Mouse (Mus musculus) adrenal gland, adult 8-10 months (tissue): Measurements from ENCODE around the gene Ubqln3. TPM values are rescaled to one million over a fixed set of nuclear protein-coding genes. Genes with fewer than 3 reads are reported as not detected.

Source experiments
- DNase-seq: peaks from one replicate; pipeline ENCODE4 v3.0.0; 2022
- total RNA-seq, 4 experiments: library from RNA; stranded (reverse); gene quantifications; 2 replicates each; pipeline ENCODE4 v1.2.4; 2022

Ubqln3 gene
- not detected for total RNA-seq

DNA sequence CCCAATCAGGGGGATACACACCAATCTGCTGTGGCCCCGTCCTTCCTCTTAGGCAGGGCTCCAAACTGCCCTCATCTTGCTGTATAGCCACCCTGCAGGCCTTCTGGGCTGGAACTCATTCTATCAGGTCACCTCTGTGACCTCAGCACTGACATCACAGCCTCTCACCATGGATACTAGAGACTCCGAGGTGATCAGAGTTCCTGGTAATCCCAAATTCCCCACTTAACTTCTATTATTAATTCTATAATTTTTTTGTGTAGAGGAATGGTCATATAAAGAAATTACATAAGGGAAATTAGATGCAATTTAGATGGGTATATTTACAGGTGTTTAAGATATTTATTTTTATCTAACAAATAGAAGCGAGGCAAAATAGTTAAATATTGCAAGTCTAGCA, at the start of gene Ubqln3:
Gene Ubqln3, minus strand, starts transcription at position 101 of the 400 bp plus-strand sequence.
- no peak for DNase-seq

DNA sequence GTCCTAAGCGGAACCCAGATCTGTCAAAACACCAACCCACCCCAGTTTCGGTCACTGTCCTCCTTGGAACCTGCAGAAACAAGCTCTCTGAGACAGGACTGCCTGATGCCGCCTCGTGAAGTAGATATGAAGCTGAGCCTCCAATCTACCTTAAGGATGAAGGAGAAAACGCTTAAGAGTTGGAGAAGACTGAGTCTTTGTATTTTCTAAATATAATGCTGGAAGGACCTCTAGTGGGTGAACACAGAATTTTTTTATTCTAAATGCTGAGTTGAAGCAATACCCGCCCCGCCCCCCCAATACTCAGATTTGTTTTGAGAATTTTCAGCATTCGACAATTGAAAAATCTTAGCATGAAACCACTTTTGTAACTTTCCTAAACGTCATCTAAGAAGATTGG, 48.2 kb upstream of the Ubqln3 start:
- no peak for DNase-seq

DNA sequence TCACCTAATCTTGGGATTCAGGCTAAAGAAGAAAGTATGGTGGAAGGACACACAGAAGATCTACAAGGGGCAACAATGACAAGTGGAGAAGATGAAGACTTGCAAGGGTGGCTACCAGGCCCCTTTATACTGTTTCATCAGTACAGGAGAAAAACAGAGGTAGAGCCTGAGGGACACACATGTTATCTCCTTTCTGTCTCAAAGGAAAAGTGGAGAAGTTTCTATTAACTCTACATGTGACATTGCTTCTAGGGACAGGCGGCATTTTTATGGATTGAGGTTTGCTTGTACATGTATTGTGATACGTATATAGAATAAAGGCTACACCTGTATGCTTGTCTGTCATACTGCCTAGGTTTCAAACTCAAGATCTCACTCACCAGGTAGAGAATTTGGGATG, 40.2 kb upstream of the Ubqln3 start, which contains the start of gene Olfr648:
Gene Olfr648, minus strand, starts transcription at position 101 of the 400 bp plus-strand sequence.
- no peak for DNase-seq

DNA sequence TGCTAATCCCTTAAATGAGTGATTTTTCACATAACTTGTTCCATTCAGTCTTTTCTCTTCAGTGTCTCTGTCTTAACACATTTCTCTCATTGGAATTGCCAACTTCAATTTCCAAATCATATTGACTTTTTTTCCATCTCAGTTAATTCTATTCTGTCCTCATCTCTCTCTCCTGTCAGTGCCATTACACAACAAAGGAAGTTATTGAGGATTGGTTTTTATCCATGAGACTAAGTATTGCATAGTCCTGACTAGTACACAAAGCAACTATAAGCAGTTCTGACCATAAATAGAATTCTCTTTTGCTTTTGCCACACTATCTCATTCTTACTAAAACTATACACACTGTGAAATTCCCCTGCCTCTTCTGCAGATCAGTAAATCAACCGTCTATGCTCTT, 36.0 kb upstream of the Ubqln3 start:
- DNase-seq: no peak

DNA sequence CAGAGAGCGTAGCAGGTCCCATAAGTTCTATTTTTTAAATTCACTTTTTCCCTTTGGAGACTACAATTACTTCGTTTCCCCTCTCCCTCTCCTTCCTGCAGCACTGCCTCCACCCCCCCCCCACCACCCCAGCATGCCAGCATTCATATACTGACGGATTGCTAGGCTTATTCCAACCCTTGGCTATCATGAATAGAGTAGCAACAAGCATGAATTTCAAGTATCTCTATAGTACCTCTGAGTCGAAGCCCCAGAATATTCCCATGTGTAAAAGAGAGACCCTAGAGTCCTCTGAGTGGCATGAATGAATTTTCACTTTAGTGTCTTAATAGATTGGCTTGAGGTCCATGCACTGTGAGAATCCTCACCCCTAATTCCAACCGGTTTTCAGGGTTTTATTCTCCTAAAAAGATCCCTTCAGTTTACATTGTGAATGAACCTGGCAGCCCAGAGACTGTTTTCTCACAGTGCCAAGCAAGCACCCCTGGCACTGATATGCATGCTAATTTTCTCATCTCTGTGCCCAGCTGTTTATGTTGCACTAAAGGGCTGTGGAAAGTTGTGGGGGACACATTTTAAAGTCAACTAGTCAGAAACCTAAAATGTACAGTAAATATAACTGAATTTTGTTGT, 35.5 kb upstream of the Ubqln3 start:
- DNase-seq: no peak

DNA sequence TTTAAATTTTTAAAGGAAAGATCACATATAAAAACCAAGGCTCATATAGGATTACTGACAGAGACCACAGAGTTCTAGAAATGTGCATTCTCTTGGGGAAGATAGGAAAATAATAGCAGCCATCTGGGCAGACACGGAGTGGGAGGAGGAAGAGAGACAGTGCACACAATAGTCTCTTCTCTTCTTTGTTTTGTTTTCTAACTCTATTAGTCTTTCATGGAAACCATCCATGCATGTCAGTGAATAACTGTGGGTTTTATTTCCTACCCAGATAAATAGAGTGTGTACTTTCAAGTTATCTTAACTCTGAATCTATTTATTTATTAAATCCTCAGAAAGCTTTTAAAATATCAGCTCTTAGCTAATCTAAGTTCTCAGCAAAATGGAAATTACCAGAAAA, 32.0 kb upstream of the Ubqln3 start:
- DNase-seq: no peak

DNA sequence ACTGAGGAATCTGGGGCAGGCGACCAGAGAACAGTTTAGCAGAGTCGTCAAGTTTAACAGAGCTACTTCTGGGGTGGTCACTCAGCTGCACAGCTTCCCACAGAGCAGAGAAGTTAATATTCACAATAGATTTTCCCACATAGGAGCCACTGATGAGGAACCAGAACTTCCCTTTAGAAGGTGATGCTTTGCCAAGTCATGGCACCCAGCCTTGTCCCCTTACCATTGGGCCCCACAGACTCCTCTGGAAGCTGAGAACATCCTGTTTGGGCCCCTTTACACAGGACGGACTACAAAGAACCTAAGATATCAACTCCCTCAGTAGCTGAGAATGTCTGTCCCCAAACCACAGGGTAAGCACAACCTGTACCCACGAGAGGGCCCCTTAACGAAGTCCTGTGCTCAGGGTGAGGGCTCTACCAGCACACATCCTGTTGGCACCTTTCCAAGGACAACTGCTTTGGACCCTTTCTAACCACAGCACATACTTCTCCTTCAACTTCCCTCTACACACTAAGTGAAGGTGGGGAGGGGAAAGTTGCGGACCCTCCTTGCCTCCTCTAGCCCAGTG, 26.6 kb upstream of the Ubqln3 start:
- no peak for DNase-seq

DNA sequence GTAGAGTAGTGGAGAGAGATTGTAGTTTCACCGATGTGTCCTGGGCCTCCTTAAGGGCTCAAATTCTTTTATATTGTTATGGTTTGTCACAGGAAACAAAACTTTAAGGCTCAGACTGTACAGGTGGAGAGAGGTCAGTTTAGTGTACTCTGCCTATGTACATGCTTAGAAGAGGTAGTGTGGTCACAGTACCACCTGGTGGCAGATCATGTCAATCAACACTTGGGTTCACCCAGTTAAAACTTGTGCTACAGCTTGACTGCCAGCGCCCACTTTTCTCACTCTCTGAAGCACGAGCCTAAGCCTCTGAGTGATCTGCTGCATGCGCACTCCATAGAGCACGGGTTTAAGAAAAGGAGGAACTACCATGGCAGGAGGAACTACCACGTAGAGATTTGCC, 24.0 kb upstream of the Ubqln3 start:
- DNase-seq: no peak

DNA sequence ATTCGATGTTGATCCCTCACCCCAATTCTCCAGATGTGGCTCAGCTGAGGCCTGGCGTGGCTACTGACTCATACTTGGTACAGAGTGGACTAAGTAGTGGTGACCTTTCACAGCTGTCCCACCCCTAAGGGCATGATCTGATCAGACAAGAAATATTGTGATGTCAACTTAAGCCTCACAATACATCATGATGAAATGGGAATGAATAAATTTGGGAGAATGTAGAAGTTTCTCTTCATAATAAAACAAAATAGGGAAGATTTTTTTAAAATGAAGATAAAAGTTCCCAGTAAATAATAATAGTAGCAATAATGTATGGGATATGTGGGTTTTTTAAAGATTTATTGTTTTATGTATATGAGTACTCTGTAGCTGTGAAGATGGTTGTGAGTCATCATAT, 7.4 kb upstream of the Ubqln3 start, which contains the start of gene Ubqlnl:
Gene Ubqlnl, minus strand, starts transcription at position 101 of the 400 bp plus-strand sequence.
- DNase-seq: no peak

DNA sequence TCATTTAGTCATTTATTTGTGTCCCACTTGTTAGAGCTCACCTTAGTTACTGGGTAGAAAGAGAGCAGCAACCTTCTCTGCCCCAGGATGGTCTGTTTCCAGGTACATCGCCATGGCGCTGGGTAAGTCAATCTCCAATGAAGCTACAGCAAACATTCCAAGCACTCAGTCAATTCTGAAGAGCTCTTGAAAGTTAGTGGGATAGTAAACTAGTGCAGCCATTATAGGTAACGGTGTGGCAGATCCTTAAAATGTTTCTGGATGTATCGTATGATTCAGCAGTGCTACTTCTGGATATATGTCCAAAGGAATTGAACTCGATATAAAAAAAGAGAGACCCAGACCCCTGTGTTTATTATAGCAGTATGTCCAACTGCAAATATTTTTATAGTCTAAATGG, 5.8 kb downstream of the Ubqln3 start, which contains the start of gene Olfr643:
Gene Olfr643, minus strand, starts transcription at position 101 of the 400 bp plus-strand sequence.
- DNase-seq: no peak

DNA sequence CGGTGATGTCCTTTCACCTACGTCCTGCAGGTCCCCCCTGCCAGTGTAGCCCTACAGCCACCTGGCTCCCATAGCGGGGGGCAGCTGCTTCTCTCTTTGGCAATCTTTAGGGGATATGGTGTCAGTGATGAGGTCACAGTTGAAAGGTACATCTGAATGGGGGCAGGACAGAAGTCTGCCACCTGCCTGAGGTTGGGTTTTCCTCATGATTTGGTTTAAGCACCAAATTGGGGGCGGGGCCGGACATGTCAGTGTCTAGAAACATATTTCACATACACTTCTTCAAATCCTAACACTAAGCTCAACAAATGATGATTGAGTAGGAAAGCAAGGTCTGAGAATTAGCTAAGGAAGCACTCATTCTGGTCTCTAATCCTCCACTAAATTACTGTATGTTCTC, 13.4 kb downstream of the Ubqln3 start, which contains the start of gene Ubqln5:
Gene Ubqln5, minus strand, starts transcription at position 101 of the 400 bp plus-strand sequence.
- no peak for DNase-seq

DNA sequence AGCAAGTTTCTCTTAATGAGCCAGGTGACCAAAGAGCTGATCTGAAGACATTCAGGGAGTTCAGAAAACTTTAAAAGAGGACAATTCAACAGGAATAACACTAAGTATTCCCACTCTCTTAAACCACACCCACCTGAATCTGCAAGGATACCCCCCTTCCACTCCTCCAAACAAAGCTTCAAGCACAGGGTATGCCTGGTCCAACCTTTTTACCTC, 38.4 kb downstream of the Ubqln3 start, which contains the start of gene Olfr646:
Gene Olfr646, plus strand, starts transcription at position 117 of the 216 bp plus-strand sequence.
- DNase-seq: no peak

DNA sequence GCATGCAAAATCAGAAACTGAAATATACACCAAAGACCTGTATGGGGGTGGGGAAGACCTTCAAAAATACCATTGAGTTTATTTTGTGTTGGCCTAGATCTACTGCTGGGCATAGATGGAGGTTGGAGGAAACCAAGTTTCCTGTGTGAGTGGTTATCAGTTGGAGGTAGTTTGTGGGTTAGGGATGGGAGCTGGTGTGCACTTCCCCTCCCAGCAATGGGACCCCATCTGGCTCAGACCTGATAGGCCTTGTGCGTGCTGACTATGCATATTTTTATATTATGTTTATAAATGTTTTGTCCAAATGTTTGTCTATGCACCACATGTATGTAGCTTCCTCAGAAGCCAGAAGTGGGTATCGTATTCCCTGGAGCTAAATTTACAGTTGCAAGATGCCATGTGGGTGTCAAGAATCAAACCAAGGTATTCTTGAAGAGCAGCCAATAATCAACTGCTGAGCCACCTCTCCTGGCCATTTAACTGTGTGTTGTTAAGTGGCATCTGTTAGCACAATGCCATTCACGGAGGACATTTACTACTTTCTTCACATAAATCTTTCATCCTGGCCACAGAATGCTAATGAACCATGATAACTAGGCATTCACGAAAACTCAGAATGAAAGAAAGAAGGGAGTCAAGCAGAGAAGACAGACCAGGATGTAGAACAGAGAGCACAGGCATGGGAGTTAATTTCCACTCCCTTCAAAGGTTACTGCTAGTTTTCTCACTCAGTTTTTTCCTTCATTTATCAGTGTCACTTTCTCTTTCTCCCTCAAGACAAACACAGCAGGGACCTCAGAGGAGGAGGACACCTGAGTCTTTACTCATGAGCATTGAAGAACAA, 38.9 kb downstream of the Ubqln3 start:
- no peak for DNase-seq

Other genes with a start within 250 kb of the Ubqln3 start
- not detected for gene Olfr64, start 248.8 kb downstream of the Ubqln3 start, total RNA-seq
- gene Olfr65, start 239.8 kb downstream of the Ubqln3 start, total RNA-seq: not detected
- gene Olfr631, start 214.5 kb downstream of the Ubqln3 start, total RNA-seq: not detected
- gene Olfr632, start 208.9 kb downstream of the Ubqln3 start, total RNA-seq: not detected
- gene Olfr633, start 198.8 kb downstream of the Ubqln3 start, total RNA-seq: not detected
- gene Olfr635, start 172.1 kb downstream of the Ubqln3 start, total RNA-seq: under 1 TPM in 3 of 4 experiments, not detected in 1; 0.03 to 0.06 (median 0.06) TPM
- gene Olfr638, start 144.5 kb downstream of the Ubqln3 start, total RNA-seq: not detected
- gene Olfr639, start 126.0 kb downstream of the Ubqln3 start, total RNA-seq: under 1 TPM in 2 of 4 experiments, not detected in 2; 0.05 to 0.09 TPM
- not detected for gene Olfr640, start 117.7 kb downstream of the Ubqln3 start, total RNA-seq
- not detected for gene Olfr641, start 107.8 kb downstream of the Ubqln3 start, total RNA-seq
- gene Olfr642, start 90.6 kb downstream of the Ubqln3 start, total RNA-seq: not detected
- not detected for gene 4930516K23Rik, start 81.8 kb downstream of the Ubqln3 start, total RNA-seq
- gene Olfr644, start 71.4 kb downstream of the Ubqln3 start, total RNA-seq: not detected
- gene Olfr645, start 57.8 kb downstream of the Ubqln3 start, total RNA-seq: not detected
- gene Olfr646, start 38.4 kb downstream of the Ubqln3 start, total RNA-seq: not detected
- not detected for gene Ubqln5, start 13.5 kb downstream of the Ubqln3 start, total RNA-seq
- not detected for gene Olfr643, start 5.9 kb downstream of the Ubqln3 start, total RNA-seq
- gene Ubqlnl, start 7.3 kb upstream of the Ubqln3 start, total RNA-seq: not detected
- gene Olfm5, start 21.6 kb upstream of the Ubqln3 start, total RNA-seq: not detected
- under 1 TPM in 1 of 4 experiments, not detected in 3; 0.15 TPM for gene Olfr648, start 40.1 kb upstream of the Ubqln3 start, total RNA-seq
- gene Olfr649, start 52.7 kb upstream of the Ubqln3 start, total RNA-seq: not detected
- gene Trim6, start 75.5 kb upstream of the Ubqln3 start, total RNA-seq: 1 to 10 TPM in 2 of 4 experiments, under 1 TPM in 2; 0.41 to 1.8 (median 1.0) TPM
- gene Trim34a, start 101.2 kb upstream of the Ubqln3 start, total RNA-seq: 10 to 100 TPM in 3 of 4 experiments, 1 to 10 TPM in 1; 8.2 to 11.6 (median 11.0) TPM
- gene Trim5, start 144.8 kb upstream of the Ubqln3 start, total RNA-seq: 1 to 10 TPM; 4.7 to 6.5 (median 6.1) TPM
- 10 to 100 TPM; 17.0 to 20.9 (median 19.4) TPM for gene Trim12a, start 172.2 kb upstream of the Ubqln3 start, total RNA-seq
- 1 to 10 TPM in 1 of 4 experiments, under 1 TPM in 3; 0.38 to 2.0 (median 0.57) TPM for gene Trim34b, start 186.2 kb upstream of the Ubqln3 start, total RNA-seq
- 10 to 100 TPM; 13.7 to 15.9 (median 15.1) TPM for gene Trim12c, start 210.1 kb upstream of the Ubqln3 start, total RNA-seq
- under 1 TPM in 3 of 4 experiments, not detected in 1; 0.06 to 0.24 (median 0.22) TPM for gene Trim30b, start 226.6 kb upstream of the Ubqln3 start, total RNA-seq